Mouse (Mus musculus) midbrain, embryonic 12.5 days (tissue): ENCODE data around the gene Rps3a1. TPM values are rescaled to one million over a fixed set of nuclear protein-coding genes. Genes with fewer than 3 reads are reported as not detected.

Experiments
- ATAC-seq: fragments of 200-750 bp; cut with Nextera tagmentation; 2 replicates; pipeline ENCODE4 v1.8.0; 2017; ENCODE audit warnings: low read depth, moderate TSS enrichment, moderate library complexity; ENCODE audit not compliant: low FRiP score
- H3K27ac ChIP-seq: fragments of 300-500 bp; sonication (generic); replicated peaks from 2 replicates; pipeline ENCODE4 v1.5.1; 2016; ENCODE audit warnings: mild to moderate bottlenecking
- H3K27me3 ChIP-seq: fragments of 300-500 bp; sonication (generic); 2 replicates; pipeline ENCODE4 v1.6.1; 2016; ENCODE audit warnings: mild to moderate bottlenecking
- H3K36me3 ChIP-seq: fragments of 300-500 bp; sonication (generic); 2 replicates; pipeline ENCODE4 v1.6.1; 2016
- H3K4me1 ChIP-seq: fragments of 300-500 bp; sonication (generic); 2 replicates; pipeline ENCODE4 v1.6.1; 2016
- H3K4me2 ChIP-seq: fragments of 300-500 bp; sonication (generic); replicated peaks from 2 replicates; pipeline ENCODE4 v1.6.1; 2016; ENCODE audit warnings: mild to moderate bottlenecking, moderate library complexity
- H3K4me3 ChIP-seq: fragments of 300-500 bp; sonication (generic); 2 replicates; pipeline ENCODE4 v1.5.1; 2016; ENCODE audit warnings: mild to moderate bottlenecking
- H3K9ac ChIP-seq: fragments of 300-500 bp; sonication (generic); replicated peaks from 2 replicates; pipeline ENCODE4 v1.6.1; 2016; ENCODE audit warnings: mild to moderate bottlenecking, moderate library complexity
- H3K9me3 ChIP-seq: fragments of 300-500 bp; sonication (generic); 2 replicates; pipeline ENCODE4 v1.6.1; 2016; ENCODE audit warnings: mild to moderate bottlenecking
- WGBS: fragments of 180-500 bp; shearing (Covaris S2); methylation state at CpG from one replicate; pipeline ENCODE4 v1.1.7; 2016; 5-methylcytosine and 5-hydroxymethylcytosine counted together
- polyA plus RNA-seq: library from polyadenylated mRNA; unstranded; fragments of >200 nt; fragmentation: Nextera tagmentation; extraction: Ambion mirVana; gene quantifications from 2 replicates; pipeline ENCODE4 v1.2.1, GENCODE M21; 2016

Rps3a1 gene
- polyA plus RNA-seq, 1 experiment from 2014 or later, result 830 TPM

- Histone ChIP-seq H3K4me1 (peaks cover 18% of the 10 kb centered on the region), H3K27me3 (no peaks in the 10 kb centered on the region), H3K4me3 (no peak overlapping the region), H3K4me2 (no peak overlapping the region), H3K9ac (no peak overlapping the region), H3K9me3 (no peaks in the 10 kb centered on the region), H3K27ac (no peak overlapping the region), H3K36me3 (peaks cover 61% of the 10 kb centered on the region)
- WGBS, result 93% methylated on average over 4 of the region's 4 CpGs
- no peak for ATAC-seq
Observed at GRCm38 (mm10) chr3:86139660-86140059, 2.8 kb downstream of the Rps3a1 start.

GRCm38 (mm10) chr3:86136936-86137574 lies 5.4 kb downstream of the Rps3a1 start:
- Histone ChIP-seq H3K4me1 (peaks cover 14% of the 10 kb centered on the region), H3K9me3 (no peaks in the 10 kb centered on the region), H3K4me2 (no peak overlapping the region), H3K4me3 (no peak overlapping the region), H3K36me3 (peaks cover 61% of the 10 kb centered on the region), H3K27me3 (no peaks in the 10 kb centered on the region), H3K27ac (no peak overlapping the region), H3K9ac (no peak overlapping the region)
- no peak for ATAC-seq
- 94% methylated on average over 6 of the region's 6 CpGs for WGBS

GRCm38 (mm10) chr3:86135886-86136563 lies 6.5 kb downstream of the Rps3a1 start:
- Histone ChIP-seq H3K4me1 (peaks cover 10% of the 10 kb centered on the region), H3K36me3 (peaks cover 57% of the 10 kb centered on the region), H3K4me3 (no peak overlapping the region), H3K4me2 (no peak overlapping the region), H3K27me3 (no peaks in the 10 kb centered on the region), H3K9me3 (no peaks in the 10 kb centered on the region), H3K27ac (no peak overlapping the region), H3K9ac (no peak overlapping the region)
- whole genome bisulfite sequencing, result 91% methylated on average over 6 of the region's 6 CpGs
- ATAC-seq, result no peak

GRCm38 (mm10) chr3:86134939-86135638 lies 7.4 kb downstream of the Rps3a1 start:
- ATAC-seq, result no peak
- H3K4me2 ChIP-seq, result no peak overlapping the region
- no peaks in the 10 kb centered on the region for H3K9me3 ChIP-seq
- no peaks in the 10 kb centered on the region for H3K27me3 ChIP-seq
- WGBS, result 92% methylated on average over 6 of the region's 6 CpGs
- no peak overlapping the region for H3K27ac ChIP-seq
- peaks cover 48% of the 10 kb centered on the region for H3K36me3 ChIP-seq
- H3K9ac ChIP-seq, result no peak overlapping the region
- H3K4me1 ChIP-seq, result 0 out of 2 replicates have a peak, but pooled peaks cover 2% of the 10 kb centered on the region
- no peak overlapping the region for H3K4me3 ChIP-seq

- no peak for ATAC-seq
- 11% methylated on average over 6 of the region's 6 CpGs for WGBS
Observed at GRCm38 (mm10) chr3:86129757-86130156, 12.7 kb downstream of the Rps3a1 start.

GRCm38 (mm10) chr3:86123251-86123746 lies 19.2 kb downstream of the Rps3a1 start:
- Histone ChIP-seq H3K27ac (no peak overlapping the region), H3K9ac (no peak overlapping the region), H3K36me3 (no peaks in the 10 kb centered on the region), H3K4me3 (no peak overlapping the region), H3K4me1 (no peaks in the 10 kb centered on the region), H3K9me3 (no peaks in the 10 kb centered on the region), H3K4me2 (no peak overlapping the region), H3K27me3 (no peaks in the 10 kb centered on the region)
- no peak for ATAC-seq
- 91% methylated on average over 8 of the region's 8 CpGs for WGBS

More at GRCm38 (mm10) chr3:86129757-86130156, 12.7 kb downstream of the Rps3a1 start:
- Histone ChIP-seq H3K9ac (no peak overlapping the region), H3K36me3 (no peaks in the 10 kb centered on the region), H3K27ac (no peak overlapping the region), H3K4me2 (no peak overlapping the region), H3K27me3 (no peaks in the 10 kb centered on the region), H3K4me3 (no peak overlapping the region), H3K9me3 (no peaks in the 10 kb centered on the region), H3K4me1 (no peaks in the 10 kb centered on the region)

GRCm38 (mm10) chr3:86122156-86122555 lies 20.3 kb downstream of the Rps3a1 start:
- Histone ChIP-seq H3K36me3 (no peaks in the 10 kb centered on the region), H3K4me3 (no peak overlapping the region), H3K27ac (no peak overlapping the region), H3K9me3 (no peaks in the 10 kb centered on the region), H3K9ac (no peak overlapping the region), H3K4me1 (no peaks in the 10 kb centered on the region), H3K27me3 (no peaks in the 10 kb centered on the region), H3K4me2 (no peak overlapping the region)
- no peak for ATAC-seq

- peaks cover 5% of the 10 kb centered on the region; the same call in 1 of the 2 replicates for H3K9me3 ChIP-seq
- H3K9ac ChIP-seq, result no peak overlapping the region
- H3K4me3 ChIP-seq, result no peak overlapping the region
- H3K36me3 ChIP-seq, result 0 out of 2 replicates have a peak, but pooled peaks cover 4% of the 10 kb centered on the region
- H3K4me2 ChIP-seq, result no peak overlapping the region
- H3K27me3 ChIP-seq, result no peaks in the 10 kb centered on the region
- 0 out of 2 replicates have a peak overlapping the region, but pooled peaks have one; percentile 10 for H3K27ac ChIP-seq
- no peaks in the 10 kb centered on the region for H3K4me1 ChIP-seq
- 69% methylated on average over 16 of the region's 16 CpGs for WGBS
- no peak for ATAC-seq
Observed at GRCm38 (mm10) chr3:86119237-86119932, 23.1 kb downstream of the Rps3a1 start.

- H3K9me3 ChIP-seq, result peaks cover 5% of the 10 kb centered on the region; the same call in 1 of the 2 replicates
- no peaks in the 10 kb centered on the region for H3K27me3 ChIP-seq
- H3K9ac ChIP-seq, result no peak overlapping the region
- H3K4me3 ChIP-seq, result no peak overlapping the region
- 83% methylated on average over 4 of the region's 4 CpGs for WGBS
- H3K4me1 ChIP-seq, result no peaks in the 10 kb centered on the region
- ATAC-seq, result no peak
- no peak overlapping the region for H3K4me2 ChIP-seq
- no peak overlapping the region for H3K27ac ChIP-seq
- H3K36me3 ChIP-seq, result 0 out of 2 replicates have a peak, but pooled peaks cover 4% of the 10 kb centered on the region
Observed at GRCm38 (mm10) chr3:86116951-86117350, 25.6 kb downstream of the Rps3a1 start.

GRCm38 (mm10) chr3:86114659-86115338 lies 27.7 kb downstream of the Rps3a1 start:
- Histone ChIP-seq H3K27me3 (no peaks in the 10 kb centered on the region), H3K4me3 (no peak overlapping the region), H3K9me3 (peaks cover 5% of the 10 kb centered on the region; the same call in 1 of the 2 replicates), H3K36me3 (0 out of 2 replicates have a peak, but pooled peaks cover 4% of the 10 kb centered on the region), H3K4me1 (0 out of 2 replicates have a peak, but pooled peaks cover 2% of the 10 kb centered on the region), H3K27ac (no peak overlapping the region), H3K9ac (no peak overlapping the region), H3K4me2 (no peak overlapping the region)
- 82% methylated on average over 12 of the region's 12 CpGs for WGBS
- ATAC-seq, result no peak

GRCm38 (mm10) chr3:86112766-86113165 lies 29.7 kb downstream of the Rps3a1 start:
- Histone ChIP-seq H3K9ac (no peak overlapping the region), H3K36me3 (0 out of 2 replicates have a peak, but pooled peaks cover 4% of the 10 kb centered on the region), H3K4me3 (no peak overlapping the region), H3K27me3 (no peaks in the 10 kb centered on the region), H3K4me1 (peaks cover 4% of the 10 kb centered on the region), H3K9me3 (peaks cover 5% of the 10 kb centered on the region; the same call in 1 of the 2 replicates), H3K27ac (no peak overlapping the region), H3K4me2 (no peak overlapping the region)
- no peak for ATAC-seq
- WGBS, result 77% methylated on average over 7 of the region's 7 CpGs
